Mouse (Mus musculus) CH12.LX (cell line): ENCODE results near the gene Rab1b. TPM values are rescaled to one million over a fixed set of nuclear protein-coding genes. Genes with fewer than 3 reads are reported as not detected.

Experiments
- DNase-seq: peaks from one replicate; pipeline ENCODE4 v3.0.0-alpha.2; 2013; ENCODE audit errors: extremely low read depth
- H3K27ac ChIP-seq: 2 replicates; pipeline ENCODE4 v1.5.1; 2012; ENCODE audit warnings: low read depth, mild to moderate bottlenecking, control low read depth, moderate library complexity; ENCODE audit not compliant: insufficient read depth
- H3K27me3 ChIP-seq: replicated peaks from 2 replicates; pipeline ENCODE3; 2012; ENCODE audit warnings: inconsistent platforms
- H3K36me3 ChIP-seq, 2 experiments: replicated peaks in 1 of 2; 2 replicates each; pipeline versions ENCODE3 to v1.6.1; 2012; ENCODE audit warnings: inconsistent platforms in 1 of 2, low read length in 1 of 2, mild to moderate bottlenecking in 1 of 2, mixed read lengths in 1 of 2, moderate library complexity in 1 of 2; ENCODE audit not compliant: control insufficient read depth in 1 of 2, insufficient read depth in 1 of 2
- H3K4me1 ChIP-seq, 2 experiments: 2 replicates each; pipeline ENCODE4 v1.6.1; 2012; ENCODE audit warnings: inconsistent platforms in 1 of 2, moderate library complexity in 1 of 2; ENCODE audit not compliant: insufficient read depth in 2 of 2, control insufficient read depth in 1 of 2
- H3K4me2 ChIP-seq: 2 replicates; pipeline ENCODE4 v1.6.1; 2012; ENCODE audit warnings: low read depth, mild to moderate bottlenecking, control low read depth; ENCODE audit not compliant: poor library complexity, insufficient read depth, severe bottlenecking
- H3K4me3 ChIP-seq, 3 experiments: fragments of 150-350 bp in 1 of 3; sonication (generic) in 1 of 3; replicated peaks in 1 of 3; 2 replicates each; pipeline versions ENCODE3 to v1.5.1; 2011 to 2012; ENCODE audit warnings: low read depth in 2 of 3, low read length in 2 of 3, mild to moderate bottlenecking in 2 of 3, moderate library complexity in 2 of 3, control low read depth in 1 of 3, improper control_type of control experiment in 1 of 3, inconsistent platforms in 1 of 3, mixed read lengths in 1 of 3; ENCODE audit not compliant: poor library complexity in 1 of 3
- H3K79me2 ChIP-seq: replicated peaks from 2 replicates; pipeline ENCODE4 v1.6.1; 2012; ENCODE audit warnings: mild to moderate bottlenecking, moderate library complexity; ENCODE audit not compliant: control insufficient read depth, poor library complexity, insufficient read depth, severe bottlenecking; ENCODE audit errors: extremely low read depth
- H3K9ac ChIP-seq: 2 replicates; pipeline ENCODE4 v1.6.1; 2012; ENCODE audit warnings: low read depth, mild to moderate bottlenecking, control low read depth, moderate library complexity; ENCODE audit not compliant: insufficient read depth
- H3K9me3 ChIP-seq: replicated peaks from 2 replicates; pipeline ENCODE3; 2012; ENCODE audit warnings: low read length, inconsistent platforms, mixed read lengths
- BHLHE40 ChIP-seq: IDR thresholded peaks from 2 replicates; pipeline ENCODE4 v1.6.1; 2011; ENCODE audit warnings: mild to moderate bottlenecking, low read depth, low read length, improper control_type of control experiment
- CHD2 ChIP-seq: IDR thresholded peaks from 2 replicates; pipeline ENCODE4 v1.6.1; 2011; ENCODE audit warnings: low read length, improper control_type of control experiment
- CTCF ChIP-seq, 2 experiments: IDR thresholded peaks in 1 of 2; conservative IDR thresholded peaks in 1 of 2; 2 replicates each; pipeline ENCODE4 v1.5.1; 2011 to 2012; ENCODE audit warnings: low read depth in 2 of 2, low read length in 2 of 2, improper control_type of control experiment in 1 of 2, inconsistent platforms in 1 of 2, mild to moderate bottlenecking in 1 of 2, moderate library complexity in 1 of 2
- HCFC1 ChIP-seq: IDR thresholded peaks from 2 replicates; pipeline ENCODE4 v1.6.1; 2012; ENCODE audit warnings: low read depth, mild to moderate bottlenecking, inconsistent platforms, low read length, improper control_type of control experiment
- JUN ChIP-seq: IDR thresholded peaks from 2 replicates; pipeline ENCODE4 v1.6.1; 2011; ENCODE audit warnings: low read depth, mild to moderate bottlenecking, low read length, improper control_type of control experiment, moderate library complexity; ENCODE audit not compliant: insufficient read depth
- MAZ ChIP-seq: IDR thresholded peaks from 2 replicates; pipeline ENCODE4 v1.6.1; 2012; ENCODE audit warnings: low read depth, mild to moderate bottlenecking, inconsistent platforms, low read length, improper control_type of control experiment, moderate library complexity
- RAD21 ChIP-seq: IDR thresholded peaks from 2 replicates; pipeline ENCODE4 v1.6.1; 2011; ENCODE audit warnings: low read depth, mild to moderate bottlenecking, low read length, improper control_type of control experiment, moderate library complexity
- SMC3 ChIP-seq: IDR thresholded peaks from 2 replicates; pipeline ENCODE4 v1.6.1; 2011; ENCODE audit warnings: low read depth, low read length, improper control_type of control experiment
- TCF12 ChIP-seq: IDR thresholded peaks from 2 replicates; pipeline ENCODE4 v1.6.1; 2014; ENCODE audit warnings: low read depth, mild to moderate bottlenecking, inconsistent platforms, low read length, improper control_type of control experiment
- UBTF ChIP-seq: IDR thresholded peaks from 2 replicates; pipeline ENCODE4 v1.6.1; 2012; ENCODE audit warnings: low read depth, mild to moderate bottlenecking, inconsistent platforms, low read length, improper control_type of control experiment, moderate library complexity
- USF2 ChIP-seq: conservative IDR thresholded peaks from 2 replicates; pipeline ENCODE4 v1.6.1; 2011; ENCODE audit warnings: low read depth, low read length, improper control_type of control experiment
- ZC3H11A ChIP-seq: IDR thresholded peaks from 2 replicates; pipeline ENCODE4 v1.6.1; 2012; ENCODE audit warnings: low read depth, mild to moderate bottlenecking, inconsistent platforms, low read length, improper control_type of control experiment
- dilution Hi-C: fragments of 300-500 bp; cut with MboI; formaldehyde crosslinking; loops from 2 replicates; pipeline ENCODE4 v1.14.3; 2020; ENCODE audit warnings: low sequenced_read_pairs; ENCODE audit not compliant: extremely low pct_unique_long_range_greater_than_20kb, extremely low pct_ligation_motif_present
- in situ Hi-C: fragments of 300-500 bp; cut with MboI; formaldehyde crosslinking; loops from 3 replicates; pipeline ENCODE4 v1.14.3; 2019; ENCODE audit warnings: low sequenced_read_pairs, low pct_ligation_motif_present, low pct_unique_long_range_greater_than_20kb, mixed read lengths
- polyA plus RNA-seq: library from polyadenylated mRNA; unstranded; fragments of >175 nt; gene quantifications from 2 replicates; pipeline ENCODE4 v1.2.1, GENCODE M21; 2012; ENCODE audit warnings: low read depth; ENCODE audit not compliant: insufficient read length
- total RNA-seq, 2 experiments: library from RNA; depleted of rRNA; stranded (reverse); fragments of 300-350 nt in 1 of 2; fragments of >200 nt in 1 of 2; gene quantifications; 2 replicates each; pipeline ENCODE4 v1.2.3; 2012 to 2014

Rab1b gene
- total and polyA plus RNA-seq, 3 experiments, result 78.4 to 88.3 (median 87.1) TPM

- DNase-seq, result no peak
- H3K4me1 ChIP-seq, result peaks cover 11 to 14% of the 10 kb centered on the region in 2 experiments
- H3K9ac ChIP-seq, result no peak overlapping the region
- H3K9me3 ChIP-seq, result no peaks in the 10 kb centered on the region
- in situ Hi-C loops (no loop called here), dilution Hi-C loops (no loop called here)
- H3K79me2 ChIP-seq, result no peaks in the 10 kb centered on the region
- no peak overlapping the region for H3K27ac ChIP-seq
- H3K4me2 ChIP-seq, result no peak overlapping the region
- no peak overlapping the region for H3K4me3 ChIP-seq
- no peak for TF ChIP-seq UBTF
- TF ChIP-seq ZC3H11A, result no peak
- TF ChIP-seq TCF12, result no peak
- no peak for TF ChIP-seq CHD2
- TF ChIP-seq JUN, result no peak
- TF ChIP-seq MAZ, result no peak
- TF ChIP-seq HCFC1, result no peak
- TF ChIP-seq USF2, result no peak
- H3K36me3 ChIP-seq, result peaks cover 0 to 19% of the 10 kb centered on the region in 2 experiments
- peaks cover 21% of the 10 kb centered on the region for H3K27me3 ChIP-seq
These were observed 48.7 kb downstream of the Rab1b start for GRCm38 (mm10) chr19:5057876-5058775.

GRCm38 (mm10) chr19:5056251-5056650 is 50.6 kb downstream of the Rab1b start:
- no peak overlapping the region for H3K4me2 ChIP-seq
- no peaks in the 10 kb centered on the region for H3K79me2 ChIP-seq
- H3K4me1 ChIP-seq, result peaks cover 11 to 14% of the 10 kb centered on the region in 2 experiments
- DNase-seq, result peak; percentile 20
- dilution Hi-C loops, result no loop called here
- peaks cover 0 to 36% of the 10 kb centered on the region in 2 experiments for H3K36me3 ChIP-seq
- no peak overlapping the region for H3K27ac ChIP-seq
- no peak overlapping the region for H3K4me3 ChIP-seq
- TF ChIP-seq JUN, result no peak
- no peak for TF ChIP-seq BHLHE40
- TF ChIP-seq CTCF (conservative IDR thresholded peaks at IDR 0.05 in 1 of 2, IDR thresholded peaks at IDR 0.05 in 1 of 2; ENCODE audit: low read depth in 2 of 2, low read length in 2 of 2), result peak; percentile 26 to 78; a peak in 2 of 4 replicates
- peak; percentile 59 for TF ChIP-seq RAD21
- TF ChIP-seq SMC3, result peak; percentile 73
- TF ChIP-seq HCFC1, result no peak
- in situ Hi-C loops, result no loop called here
- no peak overlapping the region for H3K9ac ChIP-seq
- H3K27me3 ChIP-seq, result peaks cover 3% of the 10 kb centered on the region
- no peaks in the 10 kb centered on the region for H3K9me3 ChIP-seq
